Mouse (Mus musculus): ENCODE measurements around the gene Tor1a.

GRCm38 (mm10) chr2:30967352-30968327, at the start of gene Tor1a:
- peak; percentile 91 for TF ChIP-seq HCFC1 (IDR thresholded peaks at IDR 0.05; ENCODE audit: borderline replicate concordance, insufficient read depth, low read length)
- no peak for TF ChIP-seq ZNF384 (IDR thresholded peaks at IDR 0.05; ENCODE audit: low read depth, low read length)
- no peak for TF ChIP-seq ZC3H11A (IDR thresholded peaks at IDR 0.05; ENCODE audit: borderline replicate concordance, low read depth, low read length)

Measured in ES-E14 (cell line).